Mouse (Mus musculus) MEL-GATA-1-ER (cell line): Measurements from ENCODE around the gene Olfr1256.

ENCODE experiments used
- DNase-seq: peaks from one replicate; pipeline ENCODE4 v3.0.0-alpha.2; 2012; ENCODE audit warnings: low read depth; ENCODE audit errors: extremely low read depth

Olfr1256 gene

DNA sequence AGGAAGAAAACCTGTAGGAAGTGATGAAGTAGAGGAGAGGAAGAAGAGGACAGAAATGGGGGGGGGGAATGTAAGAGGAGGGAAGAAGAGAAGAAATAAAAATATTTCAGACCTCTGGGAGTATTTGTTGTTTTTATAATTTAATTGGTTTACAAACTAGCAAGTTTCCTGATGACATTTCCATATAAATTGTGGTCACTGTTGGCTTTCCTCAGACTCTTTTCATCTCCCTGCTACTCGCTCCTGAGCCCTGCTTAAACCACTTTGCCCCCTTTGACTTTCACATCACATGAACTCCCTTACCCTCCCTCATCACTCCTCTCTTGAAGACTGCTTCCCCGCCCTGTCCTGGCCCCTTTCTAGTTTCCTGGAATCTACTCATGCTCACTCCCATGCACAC, at the start of gene Olfr1256:
Gene Olfr1256, minus strand, starts transcription at position 101 of the 400 bp plus-strand sequence.
- no peak for DNase-seq

DNA sequence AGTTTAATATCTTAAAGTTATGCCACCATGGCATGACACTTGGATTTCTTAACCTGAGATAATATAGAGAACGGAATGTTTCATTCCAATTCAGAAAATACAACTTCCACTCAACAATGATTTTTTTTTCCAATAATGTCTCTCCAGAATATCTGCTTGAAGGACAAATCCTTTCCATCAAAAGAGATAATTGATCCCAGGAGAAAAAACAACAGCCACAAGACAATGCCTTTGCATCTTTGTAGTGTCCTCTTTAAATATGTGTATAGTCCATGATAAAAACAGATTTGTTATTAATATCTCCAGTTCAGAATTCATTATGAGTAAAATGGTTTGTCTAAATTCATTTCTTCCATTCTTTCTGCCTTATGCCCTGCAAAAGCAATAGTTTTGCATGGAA, 36.8 kb upstream of the Olfr1256 start, which contains the start of gene Olfr1257:
Gene Olfr1257, plus strand, starts transcription at position 301 of the 400 bp plus-strand sequence.
- no peak for DNase-seq

DNA sequence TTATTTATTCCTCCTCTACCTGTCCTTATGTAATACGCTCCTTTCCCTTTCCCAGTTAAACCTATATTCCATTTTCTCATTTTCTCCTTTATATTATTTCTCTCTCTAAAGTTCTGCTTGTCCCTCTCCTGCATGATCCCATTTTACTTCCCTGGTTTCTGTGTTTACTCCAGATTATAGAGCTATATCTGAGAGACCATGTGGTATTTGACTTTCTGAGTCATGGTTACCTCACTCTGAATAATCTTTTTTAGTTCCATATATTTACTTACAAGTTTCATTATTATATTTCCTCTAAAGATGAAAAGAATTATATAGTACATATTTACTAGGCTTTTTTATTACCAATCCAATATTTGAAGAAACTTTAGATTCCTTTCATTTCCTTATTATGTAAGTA, 7.9 kb upstream of the Olfr1256 start:
- DNase-seq: no peak

DNA sequence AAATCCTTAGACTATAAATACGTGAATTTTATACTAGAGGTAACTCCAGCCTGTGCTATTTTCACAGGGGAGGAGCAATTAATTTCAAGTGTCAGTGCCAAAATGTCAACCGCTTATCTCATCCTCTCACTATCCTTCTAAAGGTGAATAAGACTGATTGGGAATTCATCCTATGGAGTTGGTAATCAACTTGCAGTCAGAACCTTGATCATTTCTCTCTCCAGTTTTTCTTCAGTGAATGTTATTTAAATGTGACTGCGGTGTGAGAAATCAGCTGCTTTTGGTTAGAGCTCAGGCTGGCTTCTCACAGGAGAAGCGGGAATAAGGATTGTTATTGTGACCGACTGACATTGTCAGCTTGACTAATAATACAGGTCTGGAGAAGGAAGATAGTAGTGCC, 6.8 kb upstream of the Olfr1256 start, which contains the start of gene Olfr48:
Gene Olfr48, minus strand, starts transcription at position 101 of the 400 bp plus-strand sequence.
- DNase-seq: no peak

DNA sequence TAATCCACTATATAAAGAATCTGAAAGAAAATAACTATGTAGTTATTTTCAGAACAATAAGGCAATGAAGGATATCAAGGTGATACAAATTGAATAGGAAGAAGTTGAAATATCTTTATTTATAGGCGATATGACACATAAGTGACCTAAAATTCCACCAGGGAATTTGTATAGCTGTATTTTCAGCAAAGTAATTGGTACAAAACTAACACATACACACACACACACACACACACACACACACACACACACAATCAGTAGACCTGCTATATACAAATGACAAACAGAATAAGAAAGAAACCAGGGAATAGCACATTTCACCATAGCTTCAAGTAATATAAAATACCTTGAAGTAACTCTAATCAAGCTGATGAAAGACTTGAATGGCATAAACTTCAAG, 21.1 kb downstream of the Olfr1256 start:
- DNase-seq: no peak

DNA sequence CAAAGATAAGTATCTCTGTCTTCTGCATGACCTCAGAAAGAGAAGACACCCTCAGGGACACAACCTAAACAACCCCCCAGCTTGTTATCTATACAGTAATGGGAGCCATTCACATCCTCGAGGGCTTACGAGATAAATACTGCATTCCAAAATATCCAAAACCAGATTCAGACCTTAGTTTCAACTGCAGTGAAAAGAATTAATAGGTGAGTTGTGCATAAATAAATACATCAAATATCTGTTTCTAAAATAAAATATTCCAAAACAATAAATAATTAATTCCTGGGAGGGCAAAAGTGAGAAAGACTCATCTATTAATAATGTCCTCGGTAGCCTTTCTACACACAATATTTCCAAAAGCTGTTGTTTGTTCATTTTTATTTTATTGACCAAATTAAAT, 29.6 kb downstream of the Olfr1256 start, which contains the start of gene Olfr1255:
Gene Olfr1255, plus strand, starts transcription at position 301 of the 400 bp plus-strand sequence.
- no peak for DNase-seq

DNA sequence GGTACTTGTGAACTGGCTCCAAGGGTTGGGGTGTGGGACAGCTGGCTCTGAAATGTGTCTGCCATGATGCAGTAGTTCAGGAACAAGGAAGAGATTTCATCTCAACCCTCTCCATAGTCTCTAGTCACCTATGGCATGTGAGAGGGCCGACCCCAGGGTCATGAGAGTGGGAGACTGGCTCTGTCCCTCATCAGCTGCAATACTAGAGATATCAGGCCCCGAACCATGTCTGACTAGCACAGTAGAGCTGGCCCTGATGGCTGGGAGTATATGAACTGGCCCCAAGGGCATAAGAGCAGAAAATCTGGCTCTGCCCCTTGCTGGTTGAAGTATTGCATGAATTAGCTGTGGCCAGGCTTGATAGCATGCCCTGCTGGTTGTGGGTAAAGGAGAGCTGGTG, 30.6 kb downstream of the Olfr1256 start:
- no peak for DNase-seq

DNA sequence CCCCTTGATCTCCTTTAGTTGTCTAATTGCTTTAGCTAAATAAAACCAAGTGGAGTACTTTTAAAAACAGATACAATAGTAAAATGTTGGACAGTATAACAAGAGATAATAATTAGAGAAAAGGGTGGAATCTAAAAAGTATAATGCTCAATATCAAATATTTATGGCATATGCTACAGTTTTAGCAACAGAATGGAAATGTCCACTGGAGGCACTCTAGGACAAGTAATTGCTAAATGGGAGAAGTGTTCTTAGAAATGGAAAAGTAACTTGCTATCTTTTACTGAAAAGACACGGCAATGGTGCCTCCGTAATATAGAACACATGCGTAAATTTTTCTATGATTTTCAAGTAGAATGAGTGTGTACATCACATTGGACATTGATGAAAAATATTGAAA, 41.8 kb downstream of the Olfr1256 start:
- no peak for DNase-seq

DNA sequence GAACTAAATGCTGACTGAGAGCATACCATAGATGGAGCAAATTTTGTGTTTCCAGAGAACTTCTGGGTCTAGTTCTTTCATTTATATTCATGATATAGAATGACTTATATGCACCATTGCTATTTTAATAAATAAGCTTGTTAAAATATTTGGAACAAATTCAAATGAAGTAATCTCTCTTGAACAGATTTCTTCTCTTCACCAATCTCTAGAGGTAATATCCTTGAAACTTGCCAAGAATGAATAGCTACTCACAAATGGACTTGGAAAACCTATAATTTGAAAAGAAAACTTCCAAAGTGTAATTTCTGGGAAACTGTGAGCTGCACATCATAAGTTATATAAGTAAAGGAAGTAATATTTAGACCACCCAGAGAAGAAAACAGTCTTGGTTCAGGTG, 47.8 kb downstream of the Olfr1256 start, which contains the start of gene Olfr1254:
Gene Olfr1254, minus strand, starts transcription at position 101 of the 400 bp plus-strand sequence.
- DNase-seq: no peak
